Mouse (Mus musculus) hindbrain, embryonic 12.5 days (tissue): ENCODE measurements around the gene Pm20d1. TPM values are rescaled to one million over a fixed set of nuclear protein-coding genes. Genes with fewer than 3 reads are reported as not detected.
A peak's percentile ranks its signal among the peaks of the same experiment; 100 is the strongest.

ENCODE experiments used
- ATAC-seq: fragments of 200-750 bp; cut with Nextera tagmentation; 2 replicates; pipeline ENCODE4 v1.8.0; 2017; ENCODE audit warnings: moderate TSS enrichment; ENCODE audit not compliant: low FRiP score
- H3K27ac ChIP-seq: fragments of 300-500 bp; sonication (generic); 2 replicates; pipeline ENCODE4 v1.5.1; 2016; ENCODE audit warnings: mild to moderate bottlenecking
- H3K27me3 ChIP-seq: fragments of 300-500 bp; sonication (generic); 2 replicates; pipeline ENCODE4 v1.6.1; 2016; ENCODE audit warnings: mild to moderate bottlenecking
- H3K36me3 ChIP-seq: fragments of 300-500 bp; sonication (generic); 2 replicates; pipeline ENCODE4 v1.6.1; 2016; ENCODE audit warnings: mild to moderate bottlenecking
- H3K4me1 ChIP-seq: fragments of 300-500 bp; sonication (generic); 2 replicates; pipeline ENCODE4 v1.6.1; 2016
- H3K4me2 ChIP-seq: fragments of 300-500 bp; sonication (generic); replicated peaks from 2 replicates; pipeline ENCODE4 v1.6.1; 2016; ENCODE audit warnings: mild to moderate bottlenecking
- H3K4me3 ChIP-seq: fragments of 300-500 bp; sonication (generic); 2 replicates; pipeline ENCODE4 v1.5.1; 2016; ENCODE audit warnings: mild to moderate bottlenecking
- H3K9ac ChIP-seq: fragments of 300-500 bp; sonication (generic); 2 replicates; pipeline ENCODE4 v1.6.1; 2016; ENCODE audit warnings: mild to moderate bottlenecking, moderate library complexity
- H3K9me3 ChIP-seq: fragments of 300-500 bp; sonication (generic); replicated peaks from 2 replicates; pipeline ENCODE4 v1.6.1; 2016; ENCODE audit warnings: mild to moderate bottlenecking
- WGBS: fragments of 180-500 bp; shearing (Covaris S2); methylation state at CpG from one replicate; pipeline ENCODE4 v1.1.7; 2016; 5-methylcytosine and 5-hydroxymethylcytosine counted together
- polyA plus RNA-seq: library from polyadenylated mRNA; unstranded; fragments of >200 nt; fragmentation: Nextera tagmentation; extraction: Ambion mirVana; gene quantifications from 2 replicates; pipeline ENCODE4 v1.2.1, GENCODE M21; 2016

Pm20d1 gene
- polyA plus RNA-seq, 1 experiment from 2014 or later, result 0.35 TPM

GRCm38 (mm10) chr1:131822856-131823492 is 25.8 kb downstream of the Pm20d1 start:
- peaks cover 4% of the 10 kb centered on the region for H3K4me1 ChIP-seq
- no peak overlapping the region for H3K4me3 ChIP-seq
- H3K27ac ChIP-seq, result no peak overlapping the region
- WGBS, result 88% methylated on average over 1 of the region's 1 CpGs
- H3K9me3 ChIP-seq, result 0 out of 2 replicates have a peak, but pooled peaks cover 3% of the 10 kb centered on the region
- H3K27me3 ChIP-seq, result no peaks in the 10 kb centered on the region
- no peak overlapping the region for H3K9ac ChIP-seq
- ATAC-seq, result no peak
- H3K4me2 ChIP-seq, result no peak overlapping the region
- no peaks in the 10 kb centered on the region for H3K36me3 ChIP-seq

- Histone ChIP-seq H3K9ac (no peak overlapping the region), H3K36me3 (no peaks in the 10 kb centered on the region), H3K27ac (no peak overlapping the region), H3K9me3 (0 out of 2 replicates have a peak, but pooled peaks cover 3% of the 10 kb centered on the region), H3K4me1 (peaks cover 6% of the 10 kb centered on the region), H3K27me3 (no peaks in the 10 kb centered on the region), H3K4me3 (no peak overlapping the region), H3K4me2 (no peak overlapping the region)
- ATAC-seq, result no peak
- 64% methylated on average over 5 of the region's 5 CpGs for WGBS
Measured at GRCm38 (mm10) chr1:131823563-131823962, 26.4 kb downstream of the Pm20d1 start.

GRCm38 (mm10) chr1:131824528-131825181 is 27.5 kb downstream of the Pm20d1 start:
- H3K36me3 ChIP-seq, result no peaks in the 10 kb centered on the region
- no peak overlapping the region for H3K27ac ChIP-seq
- H3K4me2 ChIP-seq, result no peak overlapping the region
- no peak overlapping the region for H3K9ac ChIP-seq
- H3K4me1 ChIP-seq, result peaks cover 16% of the 10 kb centered on the region
- no peaks in the 10 kb centered on the region for H3K9me3 ChIP-seq
- no peak for ATAC-seq
- H3K4me3 ChIP-seq, result no peak overlapping the region
- 86% methylated on average over 11 of the region's 11 CpGs for WGBS
- H3K27me3 ChIP-seq, result no peaks in the 10 kb centered on the region

- peak within 1 kb of the TSS; percentile 75 for H3K27ac ChIP-seq
- peak within 1 kb of the TSS; percentile 70 for H3K4me2 ChIP-seq
- H3K9me3 ChIP-seq, result no peaks in the 10 kb centered on the region
- no peaks in the 10 kb centered on the region for H3K27me3 ChIP-seq
- H3K36me3 ChIP-seq, result peaks cover 5% of the 10 kb centered on the region; the same call in 1 of the 2 replicates
- 2% methylated on average over 25 of the region's 25 CpGs for WGBS
- H3K9ac ChIP-seq, result peak within 1 kb of the TSS; percentile 78
- H3K4me1 ChIP-seq, result peaks cover 33% of the 10 kb centered on the region
- peak; percentile 77 for ATAC-seq
- peak within 1 kb of the TSS; percentile 71 for H3K4me3 ChIP-seq
Measured at GRCm38 (mm10) chr1:131827207-131827786, 30.1 kb downstream of the Pm20d1 start, which contains the start of gene Slc41a1. Slc41a1 (plus strand) TSS chr1:131827493.

GRCm38 (mm10) chr1:131827787-131828258 is 30.6 kb downstream of the Pm20d1 start:
- no peaks in the 10 kb centered on the region for H3K27me3 ChIP-seq

GRCm38 (mm10) chr1:131828297-131829126 is 31.3 kb downstream of the Pm20d1 start:
- H3K9me3 ChIP-seq, result no peaks in the 10 kb centered on the region
- H3K4me2 ChIP-seq, result peak overlapping the region; percentile 70
- ATAC-seq, result peak; percentile 75
- H3K4me1 ChIP-seq, result peaks cover 33% of the 10 kb centered on the region
- peaks cover 5% of the 10 kb centered on the region; the same call in 1 of the 2 replicates for H3K36me3 ChIP-seq
- H3K27me3 ChIP-seq, result no peaks in the 10 kb centered on the region
- H3K9ac ChIP-seq, result peak overlapping the region; percentile 78
- peak overlapping the region; percentile 75; the same call in 1 of the 2 replicates for H3K27ac ChIP-seq
- peak overlapping the region; percentile 71 for H3K4me3 ChIP-seq
- 1% methylated on average over 22 of the region's 22 CpGs for WGBS

More at GRCm38 (mm10) chr1:131827787-131828258, 30.6 kb downstream of the Pm20d1 start:
- H3K27ac ChIP-seq, result peak overlapping the region; percentile 75
- peaks cover 33% of the 10 kb centered on the region for H3K4me1 ChIP-seq
- no peaks in the 10 kb centered on the region for H3K9me3 ChIP-seq
- ATAC-seq, result peak; percentile 97
- H3K9ac ChIP-seq, result peak overlapping the region; percentile 78
- peaks cover 5% of the 10 kb centered on the region; the same call in 1 of the 2 replicates for H3K36me3 ChIP-seq
- peak overlapping the region; percentile 71 for H3K4me3 ChIP-seq
- WGBS, result under 1% methylated on average over 36 of the region's 36 CpGs
- peak overlapping the region; percentile 70 for H3K4me2 ChIP-seq

GRCm38 (mm10) chr1:131829279-131829678 is 32.1 kb downstream of the Pm20d1 start:
- WGBS, result 43% methylated on average over 5 of the region's 5 CpGs
- H3K9ac ChIP-seq, result peak overlapping the region; percentile 15; the same call in 1 of the 2 replicates

GRCm38 (mm10) chr1:131830561-131830960 is 33.4 kb downstream of the Pm20d1 start:
- H3K4me1 ChIP-seq, result peaks cover 33% of the 10 kb centered on the region
- H3K4me2 ChIP-seq, result no peak overlapping the region
- no peak overlapping the region for H3K27ac ChIP-seq
- H3K9me3 ChIP-seq, result no peaks in the 10 kb centered on the region
- no peak overlapping the region for H3K4me3 ChIP-seq
- H3K27me3 ChIP-seq, result no peaks in the 10 kb centered on the region
- H3K9ac ChIP-seq, result no peak overlapping the region
- WGBS, result 94% methylated on average over 15 of the region's 15 CpGs
- no peak for ATAC-seq
- peaks cover 9% of the 10 kb centered on the region for H3K36me3 ChIP-seq

More at GRCm38 (mm10) chr1:131829279-131829678, 32.1 kb downstream of the Pm20d1 start:
- Histone ChIP-seq H3K9me3 (no peaks in the 10 kb centered on the region), H3K27ac (no peak overlapping the region), H3K4me2 (peak overlapping the region; percentile 70), H3K4me1 (peaks cover 33% of the 10 kb centered on the region), H3K4me3 (peak overlapping the region; percentile 71; the same call in 1 of the 2 replicates), H3K27me3 (no peaks in the 10 kb centered on the region), H3K36me3 (peaks cover 6% of the 10 kb centered on the region)
- ATAC-seq, result no peak

- no peaks in the 10 kb centered on the region for H3K9me3 ChIP-seq
- H3K27ac ChIP-seq, result no peak overlapping the region
- H3K4me3 ChIP-seq, result no peak overlapping the region
- peaks cover 33% of the 10 kb centered on the region for H3K4me1 ChIP-seq
- no peaks in the 10 kb centered on the region for H3K27me3 ChIP-seq
- ATAC-seq, result no peak
- 73% methylated on average over 8 of the region's 8 CpGs for WGBS
- H3K9ac ChIP-seq, result no peak overlapping the region
- peaks cover 9% of the 10 kb centered on the region for H3K36me3 ChIP-seq
- no peak overlapping the region for H3K4me2 ChIP-seq
Measured at GRCm38 (mm10) chr1:131830971-131831641, 33.9 kb downstream of the Pm20d1 start.

- Histone ChIP-seq H3K27me3 (no peaks in the 10 kb centered on the region; the same call in 1 of the 2 replicates), H3K36me3 (peaks cover 25% of the 10 kb centered on the region), H3K9ac (no peak overlapping the region), H3K27ac (no peak overlapping the region), H3K9me3 (no peaks in the 10 kb centered on the region), H3K4me1 (peaks cover 1% of the 10 kb centered on the region; the same call in 1 of the 2 replicates), H3K4me3 (no peak overlapping the region), H3K4me2 (no peak overlapping the region)
- WGBS, result 86% methylated on average over 3 of the region's 3 CpGs
- ATAC-seq, result no peak
Measured at GRCm38 (mm10) chr1:131837035-131837434, 39.9 kb downstream of the Pm20d1 start.

GRCm38 (mm10) chr1:131838542-131838941 is 41.4 kb downstream of the Pm20d1 start:
- H3K9me3 ChIP-seq, result no peaks in the 10 kb centered on the region
- H3K4me1 ChIP-seq, result no peaks in the 10 kb centered on the region
- H3K36me3 ChIP-seq, result peaks cover 39% of the 10 kb centered on the region
- ATAC-seq, result no peak
- H3K9ac ChIP-seq, result no peak overlapping the region
- no peak overlapping the region for H3K4me3 ChIP-seq
- no peak overlapping the region for H3K27ac ChIP-seq
- no peak overlapping the region for H3K4me2 ChIP-seq
- WGBS, result 82% methylated on average over 5 of the region's 5 CpGs
- no peaks in the 10 kb centered on the region; the same call in 1 of the 2 replicates for H3K27me3 ChIP-seq
